Mouse (Mus musculus) forebrain, embryonic 13.5 days (tissue): Measurements from ENCODE around the gene Gm10322. TPM values are rescaled to one million over a fixed set of nuclear protein-coding genes. Genes with fewer than 3 reads are reported as not detected.

Experiments
- ATAC-seq: fragments of 200-750 bp; cut with Nextera tagmentation; 2 replicates; pipeline ENCODE4 v1.8.0; 2017
- H3K27ac ChIP-seq: fragments of 300-500 bp; sonication (generic); 2 replicates; pipeline ENCODE4 v1.5.1; 2015; ENCODE audit warnings: inconsistent platforms, mild to moderate bottlenecking, moderate library complexity
- H3K27me3 ChIP-seq: fragments of 300-500 bp; sonication (generic); 2 replicates; pipeline ENCODE4 v1.6.1; 2015; ENCODE audit warnings: mild to moderate bottlenecking, inconsistent platforms
- H3K36me3 ChIP-seq: fragments of 300-500 bp; sonication (generic); 2 replicates; pipeline ENCODE4 v1.6.1; 2015; ENCODE audit warnings: mild to moderate bottlenecking, inconsistent platforms; ENCODE audit not compliant: poor library complexity, severe bottlenecking
- H3K4me1 ChIP-seq: fragments of 300-500 bp; sonication (generic); 2 replicates; pipeline ENCODE4 v1.6.1; 2015; ENCODE audit warnings: inconsistent platforms
- H3K4me2 ChIP-seq: fragments of 300-500 bp; sonication (generic); 2 replicates; pipeline ENCODE4 v1.6.1; 2015; ENCODE audit warnings: inconsistent platforms, mild to moderate bottlenecking, moderate library complexity
- H3K4me3 ChIP-seq: fragments of 300-500 bp; sonication (generic); 2 replicates; pipeline ENCODE4 v1.5.1; 2015; ENCODE audit warnings: mild to moderate bottlenecking, inconsistent platforms
- H3K9ac ChIP-seq: fragments of 300-500 bp; sonication (generic); 2 replicates; pipeline ENCODE4 v1.6.1; 2015; ENCODE audit warnings: mild to moderate bottlenecking, inconsistent platforms
- H3K9me3 ChIP-seq: fragments of 300-500 bp; sonication (generic); replicated peaks from 2 replicates; pipeline ENCODE4 v1.6.1; 2016; ENCODE audit warnings: inconsistent platforms
- WGBS: fragments of 180-500 bp; shearing (Covaris S2); methylation state at CpG from one replicate; pipeline ENCODE4 v1.1.7; 2015; 5-methylcytosine and 5-hydroxymethylcytosine counted together
- polyA plus RNA-seq: library from polyadenylated mRNA; unstranded; fragments of >200 nt; fragmentation: Nextera tagmentation; extraction: Ambion mirVana; gene quantifications from 2 replicates; pipeline ENCODE4 v1.2.1, GENCODE M21; 2015

Gene Gm10322
- polyA plus RNA-seq, 1 experiment from 2014 or later = not detected

DNA sequence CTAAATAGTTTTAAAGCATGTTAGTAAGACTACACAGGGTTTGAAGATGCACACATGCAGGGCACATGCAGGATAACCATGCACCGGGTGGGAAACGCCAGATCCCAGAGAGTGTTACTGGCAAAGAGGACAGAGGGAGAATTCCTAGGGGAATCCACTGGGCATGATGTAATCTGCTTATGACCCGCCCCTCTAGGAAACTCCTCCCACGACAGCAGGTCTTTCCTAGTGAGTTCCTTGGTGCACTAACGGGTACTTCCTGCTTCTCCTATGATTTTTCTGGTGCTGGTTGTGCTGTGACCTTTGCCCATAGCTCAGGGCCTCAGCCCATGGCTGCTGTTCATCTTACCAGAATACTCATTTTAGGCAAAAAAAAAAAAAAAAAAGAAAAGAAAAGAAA, 12.0 kb upstream of the Gm10322 start:
- ATAC-seq = no peak
- 63% methylated on average over 5 of the region's 5 CpGs for WGBS
- no peak overlapping the region for H3K4me2 ChIP-seq
- H3K36me3 ChIP-seq = no peaks in the 10 kb centered on the region; the same call in 1 of the 2 replicates
- no peaks in the 10 kb centered on the region for H3K27me3 ChIP-seq
- H3K27ac ChIP-seq = no peak overlapping the region
- no peaks in the 10 kb centered on the region for H3K9me3 ChIP-seq
- H3K4me1 ChIP-seq = peaks cover 9% of the 10 kb centered on the region; the same call in 1 of the 2 replicates
- no peak overlapping the region for H3K4me3 ChIP-seq
- H3K9ac ChIP-seq = no peak overlapping the region

- no peaks in the 10 kb centered on the region for H3K9me3 ChIP-seq
- H3K27me3 ChIP-seq = no peaks in the 10 kb centered on the region
- H3K4me1 ChIP-seq = peaks cover 9% of the 10 kb centered on the region; the same call in 1 of the 2 replicates
- no peak overlapping the region for H3K4me2 ChIP-seq
- no peaks in the 10 kb centered on the region for H3K36me3 ChIP-seq
- H3K27ac ChIP-seq = no peak overlapping the region
- no peak overlapping the region for H3K9ac ChIP-seq
- no peak overlapping the region for H3K4me3 ChIP-seq
- ATAC-seq = no peak
- 81% methylated on average over 11 of the region's 11 CpGs for WGBS
Observed at GRCm38 (mm10) chr10:59604879-59605464, 10.9 kb upstream of the Gm10322 start.

DNA sequence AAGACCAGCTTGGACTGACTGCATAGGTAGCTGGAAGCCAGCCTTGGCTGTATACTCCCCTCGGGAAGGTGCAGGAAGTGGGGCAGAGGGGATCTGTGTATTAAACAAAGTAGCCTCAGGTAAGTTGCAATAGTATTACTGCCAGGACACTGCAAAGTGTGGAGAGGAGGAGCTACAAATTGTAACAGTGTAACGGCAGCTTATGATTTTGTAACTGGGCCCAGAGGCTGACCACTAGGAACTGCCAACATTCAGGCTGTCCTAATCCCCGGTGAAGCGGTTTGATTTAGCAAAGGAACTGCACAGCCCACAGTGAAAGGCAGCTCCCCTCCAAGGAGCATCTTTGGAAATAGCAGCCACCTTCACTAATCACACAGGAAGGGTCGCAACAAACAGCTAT, 2.6 kb upstream of the Gm10322 start:
- Histone ChIP-seq H3K4me3 (no peak overlapping the region), H3K27ac (no peak overlapping the region)
- WGBS = 61% methylated on average over 5 of the region's 5 CpGs

GRCm38 (mm10) chr10:59614141-59614540, 1.7 kb upstream of the Gm10322 start:
- 78% methylated on average over 5 of the region's 5 CpGs for WGBS
- ATAC-seq = no peak
- no peak overlapping the region for H3K4me2 ChIP-seq

More for the DNA sequence above, 2.6 kb upstream of the Gm10322 start:
- Histone ChIP-seq H3K9ac (no peak overlapping the region), H3K4me1 (peaks cover 25% of the 10 kb centered on the region), H3K27me3 (no peaks in the 10 kb centered on the region), H3K9me3 (no peaks in the 10 kb centered on the region), H3K36me3 (no peaks in the 10 kb centered on the region), H3K4me2 (no peak overlapping the region)
- no peak for ATAC-seq

DNA sequence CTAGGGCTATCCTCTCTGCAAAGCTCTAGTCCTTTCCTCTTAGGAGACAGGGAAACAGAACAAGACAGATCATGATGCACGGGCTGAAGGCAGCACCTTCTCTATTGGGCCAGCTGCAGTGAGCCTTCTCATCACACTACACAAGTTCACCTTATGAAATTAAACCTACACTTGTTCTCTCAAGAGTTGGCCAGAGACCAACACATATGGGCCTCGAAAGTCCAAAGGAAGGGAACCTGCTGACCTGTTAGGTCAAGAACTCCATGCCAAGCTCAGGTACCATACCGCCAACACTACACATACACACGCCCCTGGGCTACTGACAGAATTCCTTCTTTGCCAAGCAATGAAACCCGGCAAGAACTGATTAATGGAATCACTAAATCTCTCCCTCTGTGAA, 452 bp upstream of the Gm10322 start:
- Histone ChIP-seq H3K4me3 (peak overlapping the region; percentile 88), H3K27me3 (no peaks in the 10 kb centered on the region), H3K36me3 (no peaks in the 10 kb centered on the region), H3K4me1 (peaks cover 25% of the 10 kb centered on the region), H3K4me2 (peak overlapping the region; percentile 83), H3K9ac (peak overlapping the region; percentile 89), H3K27ac (no peak overlapping the region), H3K9me3 (no peaks in the 10 kb centered on the region)
- WGBS = 28% methylated on average over 5 of the region's 5 CpGs
- ATAC-seq = no peak

More at GRCm38 (mm10) chr10:59614141-59614540, 1.7 kb upstream of the Gm10322 start:
- H3K27me3 ChIP-seq = no peaks in the 10 kb centered on the region
- no peaks in the 10 kb centered on the region for H3K36me3 ChIP-seq
- no peak overlapping the region for H3K9ac ChIP-seq
- H3K9me3 ChIP-seq = no peaks in the 10 kb centered on the region
- H3K4me3 ChIP-seq = no peak overlapping the region
- H3K27ac ChIP-seq = no peak overlapping the region
- H3K4me1 ChIP-seq = peaks cover 25% of the 10 kb centered on the region

- H3K27ac ChIP-seq = peak within 1 kb of the TSS; percentile 78
- peak within 1 kb of the TSS; percentile 83 for H3K4me2 ChIP-seq
- under 1% methylated on average over 21 of the region's 36 CpGs for WGBS
- H3K4me3 ChIP-seq = peak within 1 kb of the TSS; percentile 88
- H3K4me1 ChIP-seq = peaks cover 25% of the 10 kb centered on the region
- ATAC-seq = peak; percentile 100
- peak within 1 kb of the TSS; percentile 89 for H3K9ac ChIP-seq
- no peaks in the 10 kb centered on the region for H3K9me3 ChIP-seq
- H3K36me3 ChIP-seq = no peaks in the 10 kb centered on the region
- H3K27me3 ChIP-seq = no peaks in the 10 kb centered on the region
Observed at GRCm38 (mm10) chr10:59616522-59616921, 659 bp downstream of the Gm10322 start, which contains the start of gene Mcu. Gene Mcu, minus strand, starts transcription at chr10:59616692.

DNA sequence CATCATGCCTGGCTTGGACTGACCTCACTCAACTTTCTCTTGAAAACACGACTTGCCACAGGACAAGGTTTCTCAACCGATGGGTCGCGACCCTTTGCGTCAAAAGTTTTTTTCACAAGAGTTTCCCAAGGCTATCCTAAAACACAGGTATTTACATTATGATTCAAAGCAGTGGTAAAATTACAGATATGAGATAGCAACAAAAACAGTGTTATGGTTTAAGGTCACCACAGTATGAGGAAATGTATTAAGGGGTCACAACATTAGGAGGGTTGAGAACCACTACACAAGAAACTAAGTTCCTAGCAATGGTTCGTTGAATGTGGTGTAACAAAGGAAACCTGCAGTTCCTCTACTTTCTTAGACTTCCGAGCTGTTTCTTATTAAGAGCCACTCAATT, 1.9 kb downstream of the Gm10322 start:
- WGBS = 91% methylated on average over 7 of the region's 7 CpGs
- Histone ChIP-seq H3K4me1 (peaks cover 25% of the 10 kb centered on the region), H3K4me2 (no peak overlapping the region), H3K9me3 (no peaks in the 10 kb centered on the region), H3K9ac (no peak overlapping the region), H3K27me3 (no peaks in the 10 kb centered on the region), H3K36me3 (no peaks in the 10 kb centered on the region), H3K4me3 (no peak overlapping the region), H3K27ac (no peak overlapping the region)
- no peak for ATAC-seq

- peaks cover 6% of the 10 kb centered on the region for H3K4me1 ChIP-seq
- 79% methylated on average over 10 of the region's 10 CpGs for WGBS
Observed at GRCm38 (mm10) chr10:59621355-59621754, 5.5 kb downstream of the Gm10322 start.

GRCm38 (mm10) chr10:59623496-59623895, 7.6 kb downstream of the Gm10322 start:
- Histone ChIP-seq H3K27ac (no peak overlapping the region), H3K9ac (no peak overlapping the region), H3K9me3 (no peaks in the 10 kb centered on the region), H3K4me3 (no peak overlapping the region), H3K4me1 (peaks cover 12% of the 10 kb centered on the region), H3K36me3 (no peaks in the 10 kb centered on the region), H3K4me2 (no peak overlapping the region), H3K27me3 (no peaks in the 10 kb centered on the region)
- 70% methylated on average over 5 of the region's 5 CpGs for WGBS
- no peak for ATAC-seq

More at GRCm38 (mm10) chr10:59621355-59621754, 5.5 kb downstream of the Gm10322 start:
- no peak overlapping the region for H3K4me2 ChIP-seq
- no peaks in the 10 kb centered on the region for H3K36me3 ChIP-seq
- H3K9ac ChIP-seq = no peak overlapping the region
- H3K27ac ChIP-seq = no peak overlapping the region
- H3K9me3 ChIP-seq = no peaks in the 10 kb centered on the region
- ATAC-seq = no peak
- no peak overlapping the region for H3K4me3 ChIP-seq
- no peaks in the 10 kb centered on the region for H3K27me3 ChIP-seq

- Histone ChIP-seq H3K36me3 (no peaks in the 10 kb centered on the region), H3K27me3 (no peaks in the 10 kb centered on the region), H3K4me3 (no peak overlapping the region), H3K4me1 (peaks cover 22% of the 10 kb centered on the region), H3K9ac (no peak overlapping the region), H3K9me3 (no peaks in the 10 kb centered on the region), H3K4me2 (no peak overlapping the region), H3K27ac (0 out of 2 replicates have a peak overlapping the region, but pooled peaks have one; percentile 21)
- 33% methylated on average over 17 of the region's 17 CpGs for WGBS
- peak; percentile 70; the same call in 1 of the 2 replicates for ATAC-seq
Observed at GRCm38 (mm10) chr10:59628641-59629505, 13.0 kb downstream of the Gm10322 start.

- no peak overlapping the region for H3K4me2 ChIP-seq
- H3K9ac ChIP-seq = no peak overlapping the region
- 82% methylated on average over 4 of the region's 4 CpGs for WGBS
- ATAC-seq = no peak
- no peaks in the 10 kb centered on the region for H3K27me3 ChIP-seq
- no peak overlapping the region for H3K27ac ChIP-seq
- H3K4me3 ChIP-seq = no peak overlapping the region
- no peaks in the 10 kb centered on the region for H3K9me3 ChIP-seq
- H3K4me1 ChIP-seq = peaks cover 22% of the 10 kb centered on the region
- no peaks in the 10 kb centered on the region for H3K36me3 ChIP-seq
Observed at GRCm38 (mm10) chr10:59629506-59629782, 13.6 kb downstream of the Gm10322 start.

- no peak for ATAC-seq
- H3K27me3 ChIP-seq = no peaks in the 10 kb centered on the region
- no peaks in the 10 kb centered on the region for H3K9me3 ChIP-seq
- H3K27ac ChIP-seq = no peak overlapping the region
- no peaks in the 10 kb centered on the region for H3K36me3 ChIP-seq
- H3K4me3 ChIP-seq = no peak overlapping the region
- no peak overlapping the region for H3K9ac ChIP-seq
- peaks cover 1% of the 10 kb centered on the region; the same call in 1 of the 2 replicates for H3K4me1 ChIP-seq
- H3K4me2 ChIP-seq = no peak overlapping the region
- 58% methylated on average over 2 of the region's 2 CpGs for WGBS
Observed at GRCm38 (mm10) chr10:59636048-59636447, 20.2 kb downstream of the Gm10322 start.
